Comparison of ENCODE assay signal across 25 mouse cellular contexts in genomic region chr14:8789348-8789747, GRCm38 (mm10).
DNase-seq lines count a peak whose midpoint lies in the region; ATAC-seq and TF ChIP-seq lines count a peak whose summit lies in the region.
"Had no signal": no experiment of that assay in that cellular context is flagged by ENCODE, and none has a peak within 500 bp of the region (broad histone marks: within the 10 kb centered on the region; RNA-seq: fewer than 3 reads in every experiment).

No protein-coding gene starts in this region.

- no peaks in the 10 kb centered on the region for H3K4me1 ChIP-seq in heart, embryonic 15.5 days (replicated peaks)
- no peaks in the 10 kb centered on the region for H3K4me1 ChIP-seq in lung, embryonic 14.5 days (ENCODE audit: insufficient read depth)
- no peaks in the 10 kb centered on the region for H3K4me1 ChIP-seq in limb, embryonic 15.5 days
- H3K4me1 ChIP-seq: embryonic facial prominence, embryonic 15.5 days; forebrain, embryonic 15.5 days; liver, embryonic 15.5 days; megakaryocyte, embryonic 14.5 days had no signal

- WGBS in heart, embryonic 15.5 days: 14% methylated on average over 1 of the region's 1 CpGs
- WGBS in lung, embryonic 14.5 days: 39% methylated on average over 1 of the region's 1 CpGs
- WGBS in limb, embryonic 15.5 days: 52% methylated on average over 1 of the region's 1 CpGs

- TF ChIP-seq CTCF in lung, embryonic 14.5 days (IDR thresholded peaks at IDR 0.05; ENCODE audit: low read depth): no peak

- ATAC-seq in heart, embryonic 15.5 days (replicated peaks; ENCODE audit: insufficient number of reproducible peaks, insufficient read depth, low FRiP score, low read depth): no peak
- ATAC-seq in lung, embryonic 14.5 days (ENCODE audit: insufficient read depth): no peak; the same call in 1 of the 2 replicates
- ATAC-seq in limb, embryonic 15.5 days (ENCODE audit: insufficient number of reproducible peaks, low FRiP score, low TSS enrichment, low read depth): 0 out of 2 replicates have a peak, but pooled peaks have one; percentile 35
- ATAC-seq: forebrain, embryonic 15.5 days; inflammation-experienced regulatory T-cells, adult 6 months; Patski had no signal

- no peak overlapping the region for H3K9ac ChIP-seq in heart, embryonic 15.5 days
- H3K9ac ChIP-seq in lung, embryonic 14.5 days: no peak overlapping the region
- no peak overlapping the region for H3K9ac ChIP-seq in limb, embryonic 15.5 days
- H3K9ac ChIP-seq: embryonic facial prominence, embryonic 15.5 days; forebrain, embryonic 15.5 days; hindbrain, embryonic 14.5 days; liver, embryonic 15.5 days had no signal

- DNase-seq in heart, adult 8-10 months (ENCODE audit: low spot score): no peak
- peak; percentile 13 for DNase-seq in lung, embryonic 14.5 days
- DNase-seq in lung, postnatal 14 days: no peak
- DNase-seq in Muller cell, postnatal 12 days (ENCODE audit: inconsistent ontology term): peak; percentile 50
- DNase-seq in adrenal gland, postnatal 36 days: no peak
- DNase-seq: adrenal gland, adult 2 months; cerebellum, adult 2 months; cerebellum, postnatal 25 days; embryo, embryonic 11 days; gastrocnemius, postnatal 36 days; heart, adult 2 months; kidney, postnatal 36 days; liver; lung, postnatal 36 days; midbrain, embryonic 14.5 days had no signal

- peak overlapping the region; percentile 8; the same call in 1 of the 2 replicates for H3K27ac ChIP-seq in heart, embryonic 15.5 days
- no peak overlapping the region for H3K27ac ChIP-seq in lung, embryonic 14.5 days (ENCODE audit: low read depth)
- H3K27ac ChIP-seq in limb, embryonic 15.5 days: no peak overlapping the region
- H3K27ac ChIP-seq: embryonic facial prominence, embryonic 15.5 days; forebrain, embryonic 15.5 days; heart, adult 2 months; hindbrain, embryonic 14.5 days; liver, embryonic 15.5 days; stomach, postnatal 0 days had no signal

- no peaks in the 10 kb centered on the region for H3K27me3 ChIP-seq in heart, embryonic 15.5 days
- no peaks in the 10 kb centered on the region for H3K27me3 ChIP-seq in lung, embryonic 14.5 days (ENCODE audit: insufficient read depth, low read length)
- H3K27me3 ChIP-seq in limb, embryonic 15.5 days: no peaks in the 10 kb centered on the region
- H3K27me3 ChIP-seq: embryonic facial prominence, embryonic 15.5 days; forebrain, embryonic 15.5 days; liver, embryonic 15.5 days; megakaryocyte, embryonic 14.5 days; Patski had no signal

- H3K36me3 ChIP-seq in heart, embryonic 15.5 days: no peaks in the 10 kb centered on the region
- H3K36me3 ChIP-seq in lung, embryonic 14.5 days (ENCODE audit: insufficient read depth): no peaks in the 10 kb centered on the region
- H3K36me3 ChIP-seq in limb, embryonic 15.5 days: no peaks in the 10 kb centered on the region
- H3K36me3 ChIP-seq: embryonic facial prominence, embryonic 15.5 days; forebrain, embryonic 15.5 days; liver, embryonic 15.5 days had no signal

- H3K9me3 ChIP-seq in heart, embryonic 15.5 days (replicated peaks): no peaks in the 10 kb centered on the region
- H3K9me3 ChIP-seq in lung, embryonic 14.5 days (ENCODE audit: low read depth, low read length): no peaks in the 10 kb centered on the region
- H3K9me3 ChIP-seq in limb, embryonic 15.5 days: no peaks in the 10 kb centered on the region
- H3K9me3 ChIP-seq: embryonic facial prominence, embryonic 15.5 days; forebrain, embryonic 15.5 days; liver, embryonic 15.5 days had no signal

- no peak overlapping the region for H3K4me2 ChIP-seq in heart, embryonic 15.5 days
- H3K4me2 ChIP-seq in lung, embryonic 14.5 days: no peak overlapping the region
- no peak overlapping the region for H3K4me2 ChIP-seq in limb, embryonic 15.5 days
- H3K4me2 ChIP-seq: embryonic facial prominence, embryonic 15.5 days; forebrain, embryonic 15.5 days; hindbrain, embryonic 14.5 days; liver, embryonic 15.5 days had no signal

- H3K4me3 ChIP-seq in heart, embryonic 15.5 days: no peak overlapping the region
- no peak overlapping the region for H3K4me3 ChIP-seq in lung, embryonic 14.5 days (ENCODE audit: low read depth, low read length)
- H3K4me3 ChIP-seq in limb, embryonic 15.5 days: no peak overlapping the region
- H3K4me3 ChIP-seq: embryonic facial prominence, embryonic 15.5 days; forebrain, embryonic 15.5 days; heart, adult 2 months; liver, embryonic 15.5 days; megakaryocyte, embryonic 14.5 days had no signal

Comparison
In these comparisons a context has a peak if more than half of its experiments do, and no peak if none do; other contexts are left out.
1. DNase-seq: peak in lung, embryonic 14.5 days (single experiment) and Muller cell, postnatal 12 days (single experiment); none in heart, adult 8-10 months (single experiment), lung, postnatal 14 days (single experiment) and adrenal gland, postnatal 36 days (0 of 2).